Mouse (Mus musculus) heart, adult 2 months (tissue): ENCODE measurements around the gene Gm37240. TPM values are rescaled to one million over a fixed set of nuclear protein-coding genes. Genes with fewer than 3 reads are reported as not detected.
A peak's percentile ranks its signal among the peaks of the same experiment; 100 is the strongest.

ENCODE experiments used
- DNase-seq, 2 experiments: peaks; one replicate each; pipeline ENCODE4 v3.0.0; 2021
- H3K27ac ChIP-seq: fragments of 200-600 bp; 2 replicates; pipeline ENCODE4 v1.8.1; 2022
- H3K27me3 ChIP-seq: fragments of 200-500 bp; 2 replicates; pipeline ENCODE4 v1.6.1; 2012; ENCODE audit warnings: mild to moderate bottlenecking, low read length, inconsistent platforms, mixed read lengths; ENCODE audit not compliant: control insufficient read depth, insufficient read depth
- H3K36me3 ChIP-seq: fragments of 200-500 bp; 2 replicates; pipeline ENCODE4 v1.6.1; 2012; ENCODE audit warnings: low read length, inconsistent platforms; ENCODE audit not compliant: control insufficient read depth, insufficient read depth
- H3K4me1 ChIP-seq: fragments of 200-500 bp; 2 replicates; pipeline ENCODE4 v1.6.1; 2011; ENCODE audit warnings: low read length; ENCODE audit not compliant: control insufficient read depth, insufficient read depth
- H3K4me3 ChIP-seq: fragments of 200-600 bp; 2 replicates; pipeline ENCODE4 v1.8.1; 2022
- H3K79me2 ChIP-seq: fragments of 200-500 bp; replicated peaks from 2 replicates; pipeline ENCODE4 v1.6.1; 2012; ENCODE audit warnings: mild to moderate bottlenecking, inconsistent platforms, low read length, moderate library complexity, mixed read lengths; ENCODE audit not compliant: control insufficient read depth, insufficient read depth
- H3K9ac ChIP-seq: fragments of 200-500 bp; 2 replicates; pipeline ENCODE4 v1.6.1; 2012; ENCODE audit warnings: low read depth, mild to moderate bottlenecking, control low read depth, inconsistent platforms, low read length, mixed read lengths
- CTCF ChIP-seq: fragments of 200-600 bp; IDR thresholded peaks from 2 replicates; pipeline ENCODE4 v1.8.1; 2022; ENCODE audit warnings: antibody characterized with exemption, mild to moderate bottlenecking, moderate library complexity
- EP300 ChIP-seq: fragments of 200-500 bp; IDR thresholded peaks from 2 replicates; pipeline ENCODE4 v1.6.1; 2011; ENCODE audit warnings: low read depth, low read length, control low read depth; ENCODE audit not compliant: insufficient read depth
- POLR2A ChIP-seq: fragments of 200-500 bp; IDR thresholded peaks from 2 replicates; pipeline ENCODE4 v1.6.1; 2011; ENCODE audit warnings: mild to moderate bottlenecking, low read depth, low read length, control low read depth; ENCODE audit not compliant: insufficient read depth
- WGBS: fragments of 180-500 bp; shearing (Covaris S2); methylation state at CpG from one replicate; pipeline ENCODE4 v1.1.7; 2018; 5-methylcytosine and 5-hydroxymethylcytosine counted together
- intact Hi-C: fragments of 180-260 bp; cut with DNase I; formaldehyde crosslinking; loops from one replicate; pipeline ENCODE4 v1.15.1; 2025
- polyA plus RNA-seq: library from polyadenylated mRNA; depleted of rRNA; stranded (reverse); fragments of >200 nt; gene quantifications from 2 replicates; pipeline ENCODE4 v1.2.3, GENCODE M21; 2012
- total RNA-seq, 2 experiments: library from RNA; stranded (reverse); gene quantifications; 2 replicates each; pipeline ENCODE4 v1.2.3; 2021

The Gm37240 gene
- total and polyA plus RNA-seq, 3 experiments = 25.0 to 45.3 (median 36.6) TPM

DNA sequence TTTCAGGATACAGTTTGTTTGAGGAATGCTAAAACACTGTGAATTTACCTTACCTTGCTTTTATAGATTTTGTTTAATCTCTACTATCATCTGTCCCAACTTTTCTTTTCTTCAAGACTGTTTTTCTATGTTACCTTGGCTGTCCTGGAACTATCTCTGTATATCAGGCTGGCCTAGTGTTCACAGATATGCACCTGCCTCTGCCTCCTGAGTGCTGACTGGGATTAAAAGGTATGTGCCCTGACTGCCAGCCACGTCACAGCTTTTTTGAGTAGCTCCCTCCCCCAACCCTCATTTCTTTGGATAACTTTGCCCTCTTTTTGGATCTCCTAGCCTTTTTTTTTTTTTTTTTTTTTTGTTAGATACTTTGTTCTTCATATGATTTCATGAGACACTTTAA is 1070.4 kb downstream of the Gm37240 start:
- intact Hi-C loops = no loop called here
- Histone ChIP-seq H3K27ac (no peak overlapping the region), H3K9ac (no peak overlapping the region), H3K36me3 (peaks cover 2% of the 10 kb centered on the region; the same call in 1 of the 2 replicates), H3K79me2 (peaks cover 8% of the 10 kb centered on the region; the same call in 1 of the 2 replicates), H3K4me3 (no peak overlapping the region), H3K4me1 (no peaks in the 10 kb centered on the region; the same call in none of the 2 replicates), H3K27me3 (no peaks in the 10 kb centered on the region)
- 79% methylated on average over 1 of the region's 1 CpGs for WGBS
- TF ChIP-seq POLR2A (no peak), EP300 (no peak), CTCF (no peak)
- DNase-seq = no peak

DNA sequence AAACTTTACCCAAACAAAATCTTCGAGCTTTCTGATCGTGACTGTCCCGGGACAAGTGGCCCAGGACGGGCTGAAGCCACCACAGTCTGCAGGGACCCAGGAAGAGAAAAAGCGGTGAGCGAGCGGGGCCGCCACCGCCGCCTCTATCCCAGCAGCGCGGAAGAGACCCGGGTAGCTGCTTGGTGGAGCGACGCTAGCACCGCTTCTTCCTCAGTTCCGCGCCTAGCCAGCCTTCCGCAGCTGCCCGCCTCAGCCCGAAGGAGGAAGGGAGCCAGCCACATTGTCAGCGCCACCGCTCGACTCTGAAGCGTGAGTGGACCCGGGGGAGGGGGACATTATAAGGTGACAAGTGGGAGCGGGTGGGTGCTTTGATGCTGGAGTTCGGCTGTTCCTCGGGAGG is 1071.9 kb downstream of the Gm37240 start:
- Histone ChIP-seq H3K27me3 (no peaks in the 10 kb centered on the region), H3K27ac (peak overlapping the region; percentile 89; the same call in 1 of the 2 replicates), H3K4me1 (no peaks in the 10 kb centered on the region; the same call in 1 of the 2 replicates), H3K36me3 (peaks cover 2% of the 10 kb centered on the region; the same call in 1 of the 2 replicates), H3K79me2 (peaks cover 8% of the 10 kb centered on the region; the same call in 1 of the 2 replicates), H3K9ac (peak overlapping the region; percentile 83), H3K4me3 (peak overlapping the region; percentile 98)
- DNase-seq = peak; percentile 40 to 60
- WGBS = under 1% methylated on average over 29 of the region's 29 CpGs
- intact Hi-C loops = no loop called here
- no peak for TF ChIP-seq POLR2A
- no peak for TF ChIP-seq CTCF
- TF ChIP-seq EP300 = no peak

DNA sequence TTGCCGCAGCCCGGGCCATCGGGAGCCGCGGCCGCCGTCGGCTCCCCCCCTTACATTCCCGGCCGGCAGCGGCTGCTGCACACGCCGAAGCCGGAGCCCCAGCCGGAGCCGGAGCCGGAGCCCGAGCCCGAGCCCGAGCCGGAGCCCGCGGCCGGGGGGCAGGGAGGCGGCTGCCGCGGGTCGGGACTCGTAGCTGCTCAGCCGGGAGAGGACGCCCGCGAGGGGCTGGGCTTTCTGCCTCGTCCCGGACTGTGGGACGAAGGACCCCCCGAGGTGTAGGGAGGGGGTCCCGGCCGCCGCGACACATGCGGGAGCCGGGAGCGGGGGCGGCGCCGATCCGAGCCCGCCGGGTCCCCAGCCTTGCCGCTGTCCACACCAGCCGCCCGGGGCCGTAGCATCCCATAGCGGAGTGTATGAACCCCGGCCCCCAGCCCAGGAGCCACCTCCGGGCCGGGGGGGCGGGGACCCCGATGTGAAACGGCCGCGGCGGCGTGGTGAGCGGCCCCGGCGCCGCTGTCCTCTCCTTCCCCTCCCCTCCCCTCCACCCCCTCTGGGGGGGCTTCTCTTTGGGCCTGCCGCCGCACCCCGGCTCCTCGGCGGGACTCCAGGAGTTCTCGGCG is 1072.4 kb downstream of the Gm37240 start, which contains the start of gene Fbxw7:
Fbxw7 (plus strand) TSS at position 507 of the 620 bp plus-strand sequence.
- Histone ChIP-seq H3K4me3 (peak within 1 kb of the TSS; percentile 98), H3K79me2 (peaks cover 8% of the 10 kb centered on the region; the same call in 1 of the 2 replicates), H3K27ac (peak within 1 kb of the TSS; percentile 89), H3K4me1 (no peaks in the 10 kb centered on the region; the same call in 1 of the 2 replicates), H3K36me3 (peaks cover 2% of the 10 kb centered on the region; the same call in 1 of the 2 replicates), H3K9ac (peak within 1 kb of the TSS; percentile 83), H3K27me3 (no peaks in the 10 kb centered on the region)
- TF ChIP-seq POLR2A (no peak), EP300 (no peak), CTCF (no peak)
- DNase-seq = no peak
- under 1% methylated on average over 61 of the region's 76 CpGs for WGBS
- intact Hi-C loops = loop anchor here (5.0 kb wide), 2 partner anchors 32 to 72 kb away; no protein-coding TSS in a partner anchor

DNA sequence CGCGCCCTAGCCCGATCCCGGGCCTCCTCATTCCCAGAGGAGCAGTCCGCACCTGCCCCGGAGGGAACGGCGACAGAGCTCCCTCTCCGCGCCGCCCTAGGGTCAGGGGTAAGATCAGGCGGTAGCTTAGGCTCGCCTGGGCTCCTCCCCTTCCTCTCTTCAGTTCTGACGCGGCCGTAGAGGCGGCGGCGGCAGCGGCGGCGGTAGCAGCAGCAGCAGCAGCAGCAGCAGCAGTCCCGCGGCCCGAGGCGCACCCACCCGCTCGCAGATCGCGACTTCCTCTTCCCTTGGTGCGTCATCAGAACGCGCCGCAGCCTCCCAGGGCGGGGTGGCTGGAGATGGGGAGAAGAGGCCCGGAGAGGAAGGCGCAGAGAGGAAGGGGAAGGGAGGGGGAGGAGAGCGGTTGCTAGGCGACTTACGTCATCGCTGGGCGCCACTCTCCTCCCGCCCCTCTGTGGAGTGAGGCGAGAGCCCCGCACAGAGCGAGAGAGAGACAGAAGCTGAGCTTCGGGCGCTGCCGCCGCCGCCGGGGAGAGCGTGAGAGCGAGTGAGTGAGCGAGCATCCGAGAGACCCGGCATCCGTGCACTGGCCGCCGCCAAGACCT is 1073.1 kb downstream of the Gm37240 start:
- under 1% methylated on average over 49 of the region's 60 CpGs for WGBS
- Histone ChIP-seq H3K4me3 (peak overlapping the region; percentile 98), H3K27me3 (no peaks in the 10 kb centered on the region), H3K4me1 (no peaks in the 10 kb centered on the region; the same call in 1 of the 2 replicates), H3K36me3 (peaks cover 2% of the 10 kb centered on the region; the same call in 1 of the 2 replicates), H3K27ac (peak overlapping the region; percentile 89), H3K79me2 (peaks cover 8% of the 10 kb centered on the region; the same call in 1 of the 2 replicates), H3K9ac (peak overlapping the region; percentile 83)
- peak; percentile 100 for DNase-seq
- intact Hi-C loops = loop anchor here (5.0 kb wide), 2 partner anchors 33 to 73 kb away; no protein-coding TSS in a partner anchor
- TF ChIP-seq CTCF (no peak), POLR2A (peak; percentile 51; the same call in 1 of the 2 replicates), EP300 (no peak; the same call in 1 of the 2 replicates)

DNA sequence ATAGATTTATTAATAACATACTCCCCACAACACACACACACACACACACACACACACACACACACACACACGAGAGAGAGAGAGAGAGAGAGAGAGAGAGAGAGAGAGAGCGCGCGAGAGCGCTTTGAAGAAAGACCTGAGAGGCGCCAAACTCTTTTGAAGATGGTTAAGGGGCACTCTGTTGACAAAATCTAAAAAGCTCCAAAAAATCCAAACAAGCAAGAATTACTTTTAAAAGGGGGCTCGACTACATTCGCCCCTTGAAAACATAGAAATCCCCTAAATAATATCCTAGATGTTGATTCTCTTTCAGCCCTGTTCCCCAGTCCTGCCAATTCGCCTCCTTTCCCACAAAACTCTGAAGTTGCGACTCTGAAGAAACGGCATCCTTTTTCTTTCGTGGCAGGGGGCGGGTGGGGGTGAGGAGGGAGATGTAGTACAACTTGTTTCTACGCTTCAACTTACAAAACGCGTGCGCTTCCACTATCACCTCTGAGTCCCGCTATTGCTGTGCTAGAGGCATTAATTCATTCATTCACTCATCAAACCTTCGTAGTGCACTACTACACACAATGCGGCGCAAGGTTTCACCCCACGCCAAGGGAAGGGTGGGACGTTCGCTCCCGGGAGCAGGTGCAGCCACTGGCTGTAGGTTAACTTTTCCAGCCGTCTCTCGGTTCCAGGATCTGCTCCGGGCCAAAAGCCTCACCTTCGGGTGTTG is 1073.7 kb downstream of the Gm37240 start:
- Histone ChIP-seq H3K27ac (peak overlapping the region; percentile 89), H3K36me3 (peaks cover 2% of the 10 kb centered on the region; the same call in 1 of the 2 replicates), H3K27me3 (no peaks in the 10 kb centered on the region), H3K4me3 (peak overlapping the region; percentile 98), H3K79me2 (peaks cover 7% of the 10 kb centered on the region; the same call in 1 of the 2 replicates), H3K9ac (peak overlapping the region; percentile 75), H3K4me1 (no peaks in the 10 kb centered on the region; the same call in 1 of the 2 replicates)
- DNase-seq = no peak
- 3% methylated on average over 29 of the region's 29 CpGs for WGBS
- TF ChIP-seq POLR2A = no peak
- TF ChIP-seq CTCF = no peak
- TF ChIP-seq EP300 = no peak
- intact Hi-C loops = loop anchor here (5.0 kb wide), 2 partner anchors 34 to 74 kb away; no protein-coding TSS in a partner anchor
